Mouse (Mus musculus): ENCODE data around the gene Cyb5r3. TPM values are rescaled to one million over a fixed set of nuclear protein-coding genes. Genes with fewer than 3 reads are reported as not detected.

Cyb5r3 gene
- total RNA-seq, 1 experiment from 2014 or later: 393 TPM

GRCm38 (mm10) chr15:83169772-83170722 is 2.3 kb downstream of the Cyb5r3 start:
- DNase-seq: no peak

- no peak for DNase-seq
Observed at GRCm38 (mm10) chr15:83168875-83169771, 3.3 kb downstream of the Cyb5r3 start.

- no peak for DNase-seq
Observed at GRCm38 (mm10) chr15:83168311-83168710, 4.1 kb downstream of the Cyb5r3 start.

- no peak for DNase-seq
Observed at GRCm38 (mm10) chr15:83167550-83168065, 4.8 kb downstream of the Cyb5r3 start.

GRCm38 (mm10) chr15:83167126-83167525 is 5.3 kb downstream of the Cyb5r3 start:
- no peak for DNase-seq

GRCm38 (mm10) chr15:83166642-83167041 is 5.8 kb downstream of the Cyb5r3 start:
- DNase-seq: peak; percentile 78

- DNase-seq: no peak
Observed at GRCm38 (mm10) chr15:83165526-83166315, 6.7 kb downstream of the Cyb5r3 start.

GRCm38 (mm10) chr15:83164971-83165471 is 7.4 kb downstream of the Cyb5r3 start:
- peak; percentile 25 for DNase-seq

- no peak for DNase-seq
Observed at GRCm38 (mm10) chr15:83162818-83163485, 9.4 kb downstream of the Cyb5r3 start.

- DNase-seq: no peak
Observed at GRCm38 (mm10) chr15:83162001-83162400, 10.4 kb downstream of the Cyb5r3 start.

GRCm38 (mm10) chr15:83161062-83161748 is 11.2 kb downstream of the Cyb5r3 start:
- no peak for DNase-seq

GRCm38 (mm10) chr15:83160561-83160960 is 11.8 kb downstream of the Cyb5r3 start:
- DNase-seq: no peak

- no peak for DNase-seq
Observed at GRCm38 (mm10) chr15:83159823-83160222, 12.6 kb downstream of the Cyb5r3 start.

- DNase-seq: peak; percentile 35
Observed at GRCm38 (mm10) chr15:83158587-83159160, 13.7 kb downstream of the Cyb5r3 start.

GRCm38 (mm10) chr15:83157667-83158064 is 14.7 kb downstream of the Cyb5r3 start:
- DNase-seq: no peak

- DNase-seq: peak; percentile 69
Observed at GRCm38 (mm10) chr15:83156929-83157666, 15.3 kb downstream of the Cyb5r3 start.

GRCm38 (mm10) chr15:83155672-83156419 is 16.5 kb downstream of the Cyb5r3 start:
- peak; percentile 24 for DNase-seq

GRCm38 (mm10) chr15:83154309-83154708 is 18.1 kb downstream of the Cyb5r3 start:
- DNase-seq: no peak
